Mouse (Mus musculus) heart, adult 2 months (tissue): ENCODE data around the gene Vmn2r59. TPM values are rescaled to one million over a fixed set of nuclear protein-coding genes. Genes with fewer than 3 reads are reported as not detected.
"Not testable (repeated sequence)": the region's sequence is repeated elsewhere in the genome, so short reads cannot be mapped to it uniquely, and the experiment has no call there.

Experiments
- DNase-seq, 2 experiments: peaks; one replicate each; pipeline ENCODE4 v3.0.0; 2021
- H3K27ac ChIP-seq: fragments of 200-600 bp; 2 replicates; pipeline ENCODE4 v1.8.1; 2022
- H3K27me3 ChIP-seq: fragments of 200-500 bp; 2 replicates; pipeline ENCODE4 v1.6.1; 2012; ENCODE audit warnings: mild to moderate bottlenecking, low read length, inconsistent platforms, mixed read lengths; ENCODE audit not compliant: control insufficient read depth, insufficient read depth
- H3K36me3 ChIP-seq: fragments of 200-500 bp; 2 replicates; pipeline ENCODE4 v1.6.1; 2012; ENCODE audit warnings: low read length, inconsistent platforms; ENCODE audit not compliant: control insufficient read depth, insufficient read depth
- H3K4me1 ChIP-seq: fragments of 200-500 bp; 2 replicates; pipeline ENCODE4 v1.6.1; 2011; ENCODE audit warnings: low read length; ENCODE audit not compliant: control insufficient read depth, insufficient read depth
- H3K4me3 ChIP-seq: fragments of 200-600 bp; 2 replicates; pipeline ENCODE4 v1.8.1; 2022
- H3K79me2 ChIP-seq: fragments of 200-500 bp; replicated peaks from 2 replicates; pipeline ENCODE4 v1.6.1; 2012; ENCODE audit warnings: mild to moderate bottlenecking, inconsistent platforms, low read length, moderate library complexity, mixed read lengths; ENCODE audit not compliant: control insufficient read depth, insufficient read depth
- H3K9ac ChIP-seq: fragments of 200-500 bp; 2 replicates; pipeline ENCODE4 v1.6.1; 2012; ENCODE audit warnings: low read depth, mild to moderate bottlenecking, control low read depth, inconsistent platforms, low read length, mixed read lengths
- CTCF ChIP-seq: fragments of 200-600 bp; IDR thresholded peaks from 2 replicates; pipeline ENCODE4 v1.8.1; 2022; ENCODE audit warnings: antibody characterized with exemption, mild to moderate bottlenecking, moderate library complexity
- EP300 ChIP-seq: fragments of 200-500 bp; IDR thresholded peaks from 2 replicates; pipeline ENCODE4 v1.6.1; 2011; ENCODE audit warnings: low read depth, low read length, control low read depth; ENCODE audit not compliant: insufficient read depth
- POLR2A ChIP-seq: fragments of 200-500 bp; IDR thresholded peaks from 2 replicates; pipeline ENCODE4 v1.6.1; 2011; ENCODE audit warnings: mild to moderate bottlenecking, low read depth, low read length, control low read depth; ENCODE audit not compliant: insufficient read depth
- WGBS: fragments of 180-500 bp; shearing (Covaris S2); methylation state at CpG from one replicate; pipeline ENCODE4 v1.1.7; 2018; 5-methylcytosine and 5-hydroxymethylcytosine counted together
- intact Hi-C: fragments of 180-260 bp; cut with DNase I; formaldehyde crosslinking; loops from one replicate; pipeline ENCODE4 v1.15.1; 2025
- long read RNA-seq: library from polyadenylated mRNA; stranded (forward); transcript quantifications from one replicate; pipeline ENCODE4 v2.0.0, GENCODE M21; 2021
- polyA plus RNA-seq: library from polyadenylated mRNA; depleted of rRNA; stranded (reverse); fragments of >200 nt; gene quantifications from 2 replicates; pipeline ENCODE4 v1.2.3, GENCODE M21; 2012; rRNA removed
- total RNA-seq, 2 experiments: library from RNA; stranded (reverse); gene quantifications; 2 replicates each; pipeline ENCODE4 v1.2.3; 2021

Gene Vmn2r59
- total RNA-seq, result not detected
- polyA plus RNA-seq, result not detected in 2 replicates
- long read RNA-seq, result 0 reads

DNA sequence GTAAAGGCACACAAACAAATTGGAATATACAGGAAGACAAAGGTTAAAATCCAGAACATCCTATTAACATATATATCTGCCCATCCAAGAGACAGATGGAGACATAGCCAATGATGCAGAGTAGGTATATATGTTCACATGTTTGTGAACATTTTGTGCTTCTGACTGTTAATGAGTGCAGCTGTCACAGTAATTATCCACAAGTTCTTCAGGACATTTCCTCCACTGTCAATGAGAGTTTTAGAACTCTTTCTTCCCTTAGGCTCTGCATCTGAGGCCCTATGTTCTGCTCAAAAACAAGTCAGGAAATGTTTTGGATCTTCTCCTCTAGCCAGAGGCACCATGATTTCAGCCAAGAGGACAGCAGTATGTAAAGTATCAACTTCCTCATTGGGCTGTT lies at the start of gene Vmn2r59:
TSS of gene Vmn2r59 (minus strand) at position 101 of the 400 bp plus-strand sequence.
- H3K4me1 ChIP-seq, result no peaks in the 10 kb centered on the region
- H3K4me3 ChIP-seq, result no peak within 1 kb of the TSS
- no peak within 1 kb of the TSS for H3K9ac ChIP-seq
- H3K27ac ChIP-seq, result no peak within 1 kb of the TSS
- no peaks in the 10 kb centered on the region for H3K36me3 ChIP-seq
- H3K79me2 ChIP-seq, result no peaks in the 10 kb centered on the region
- intact Hi-C loops, result no loop called here
- TF ChIP-seq CTCF, result no peak
- TF ChIP-seq EP300, result no peak
- TF ChIP-seq POLR2A, result no peak
- no peaks in the 10 kb centered on the region for H3K27me3 ChIP-seq
- DNase-seq, result no peak

DNA sequence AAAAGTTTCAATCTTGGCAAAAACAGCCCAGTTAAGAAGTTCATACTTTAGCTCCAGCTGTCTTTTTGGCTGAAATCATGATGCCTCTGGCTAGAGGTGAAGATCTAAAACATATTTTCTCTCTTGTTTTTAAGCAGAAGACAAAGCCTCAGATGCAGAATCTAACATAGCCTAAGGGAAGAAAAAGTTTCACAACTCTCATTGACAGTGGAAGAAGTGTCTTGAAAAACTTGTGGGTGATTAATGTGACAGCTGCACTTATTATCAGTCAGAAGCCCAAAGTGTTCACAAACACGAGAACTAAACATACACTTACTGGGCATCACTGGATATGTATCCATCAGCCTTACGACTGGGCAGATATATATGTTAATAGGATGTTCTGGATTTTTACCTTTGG lies 48.6 kb upstream of the Vmn2r59 start, which contains the start of gene Vmn2r60:
TSS of gene Vmn2r60 (plus strand) at position 301 of the 400 bp plus-strand sequence.
- no peaks in the 10 kb centered on the region for H3K4me1 ChIP-seq
- WGBS, result 65% methylated on average over 2 of the region's 2 CpGs
- no peak for DNase-seq
- no peaks in the 10 kb centered on the region for H3K27me3 ChIP-seq
- no peaks in the 10 kb centered on the region for H3K79me2 ChIP-seq
- intact Hi-C loops, result no loop called here
- H3K36me3 ChIP-seq, result no peaks in the 10 kb centered on the region
- no peak within 1 kb of the TSS for H3K9ac ChIP-seq
- TF ChIP-seq EP300 (no peak), POLR2A (no peak), CTCF (no peak)
- no peak within 1 kb of the TSS for H3K27ac ChIP-seq
- H3K4me3 ChIP-seq, result no peak within 1 kb of the TSS

DNA sequence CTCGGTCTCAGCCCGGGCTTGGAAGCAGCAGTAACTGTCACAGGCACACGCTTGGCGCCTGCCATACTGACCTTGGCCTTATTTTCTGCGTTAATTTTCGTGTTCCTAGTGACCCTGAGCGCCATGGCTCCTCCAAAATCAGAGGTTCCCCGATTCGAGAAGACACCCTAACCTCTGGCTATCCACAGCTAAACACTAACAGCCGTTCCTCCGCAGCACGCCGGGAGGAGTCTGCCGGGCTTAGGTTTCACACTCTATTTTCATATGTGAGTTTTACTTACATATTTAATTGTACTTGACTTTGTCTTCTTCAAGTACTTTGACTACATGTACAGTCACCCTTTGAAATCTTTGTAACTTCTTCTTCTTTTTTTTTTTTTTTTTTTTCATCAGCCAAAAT lies 48.2 kb upstream of the Vmn2r59 start:
- 68% methylated on average over 14 of the region's 14 CpGs for WGBS

More for the DNA sequence above, 48.2 kb upstream of the Vmn2r59 start:
- H3K79me2 ChIP-seq, H3K27ac ChIP-seq, H3K27me3 ChIP-seq, H3K9ac ChIP-seq, H3K4me3 ChIP-seq, H3K4me1 ChIP-seq, DNase-seq, intact Hi-C loops, H3K36me3 ChIP-seq: not testable (repeated sequence)

Other genes with a start within 250 kb of the Vmn2r59 start
- gene Vmn2r58, start 186.3 kb downstream of the Vmn2r59 start, total RNA-seq, result not detected
- not detected in 2 replicates for gene Vmn2r58, start 186.3 kb downstream of the Vmn2r59 start, polyA plus RNA-seq
- gene Vmn2r60, start 48.7 kb upstream of the Vmn2r59 start, total RNA-seq, result not detected
- not detected in 2 replicates for gene Vmn2r60, start 48.7 kb upstream of the Vmn2r59 start, polyA plus RNA-seq
- gene Vmn2r61, start 201.0 kb upstream of the Vmn2r59 start, total RNA-seq, result not detected
- gene Vmn2r61, start 201.0 kb upstream of the Vmn2r59 start, polyA plus RNA-seq, result not detected in 2 replicates